Mouse (Mus musculus) testis, adult 2 months (tissue): ENCODE measurements around the gene E2f2.

Source experiments
- CTCF ChIP-seq: fragments of 200-500 bp; IDR thresholded peaks from 2 replicates; pipeline ENCODE4 v1.5.1; 2012; ENCODE audit warnings: low read depth, mild to moderate bottlenecking, inconsistent platforms, low read length, moderate library complexity; ENCODE audit not compliant: control insufficient read depth, insufficient read depth, insufficient replicate concordance
- POLR2A ChIP-seq: fragments of 200-500 bp; IDR thresholded peaks from 2 replicates; pipeline ENCODE4 v1.6.1; 2012; ENCODE audit warnings: low read depth, mild to moderate bottlenecking, inconsistent platforms, low read length, moderate library complexity; ENCODE audit not compliant: control insufficient read depth

DNA sequence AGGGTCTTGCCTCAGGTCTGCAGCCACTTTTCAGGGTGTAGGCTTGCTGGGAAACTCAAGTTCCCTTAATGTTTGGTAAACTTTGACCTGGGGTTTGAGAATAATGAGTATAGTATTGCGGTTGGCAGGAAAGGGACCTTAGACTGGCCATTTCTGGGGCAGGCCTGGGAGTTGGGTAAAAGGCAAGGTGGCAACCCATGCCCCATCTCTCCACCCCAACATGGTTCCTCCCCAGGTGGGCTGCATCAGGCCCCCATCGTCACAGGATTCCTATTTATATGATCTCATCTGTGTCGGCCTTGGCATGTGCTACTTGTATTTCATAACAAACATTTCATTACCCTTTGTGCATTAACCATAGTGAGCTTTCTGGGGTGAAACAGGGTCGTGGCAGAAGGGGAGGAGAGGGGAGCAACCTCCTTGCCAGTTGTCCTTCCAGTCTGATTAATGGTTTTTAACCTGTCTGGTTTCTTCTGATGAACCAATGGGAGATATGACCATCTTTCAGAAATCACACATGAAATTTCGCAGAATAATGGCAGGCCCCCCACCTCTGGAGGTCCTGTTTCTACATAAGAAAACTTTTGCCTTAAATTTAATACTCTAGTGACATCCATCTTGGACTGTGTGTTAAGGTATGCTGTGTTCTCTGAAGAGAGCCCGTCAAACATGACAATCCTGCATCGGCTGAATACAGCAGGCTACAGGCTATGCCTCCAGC, 26.0 kb upstream of the E2f2 start:
- no peak for TF ChIP-seq POLR2A
- TF ChIP-seq CTCF = no peak
